Mouse (Mus musculus) spleen, postnatal 14 days (tissue): Measurements from ENCODE around the gene Serpinb12.
"Not testable (repeated sequence)": the region's sequence is repeated elsewhere in the genome, so short reads cannot be mapped to it uniquely, and the experiment has no call there.

Experiments used
- DNase-seq, 2 experiments: peaks; one replicate each; pipeline ENCODE4 v3.0.0; 2021 to 2022; ENCODE audit warnings: low spot score in 2 of 2

Gene Serpinb12

GRCm38 (mm10) chr1:106934265-106934664 lies at the start of gene Serpinb12:
Gene Serpinb12 (plus strand): TSS chr1:106934449.
- no peak for DNase-seq

- not testable (repeated sequence) for DNase-seq
These were observed 39.1 kb upstream of the Serpinb12 start for GRCm38 (mm10) chr1:106895142-106895541.

DNA sequence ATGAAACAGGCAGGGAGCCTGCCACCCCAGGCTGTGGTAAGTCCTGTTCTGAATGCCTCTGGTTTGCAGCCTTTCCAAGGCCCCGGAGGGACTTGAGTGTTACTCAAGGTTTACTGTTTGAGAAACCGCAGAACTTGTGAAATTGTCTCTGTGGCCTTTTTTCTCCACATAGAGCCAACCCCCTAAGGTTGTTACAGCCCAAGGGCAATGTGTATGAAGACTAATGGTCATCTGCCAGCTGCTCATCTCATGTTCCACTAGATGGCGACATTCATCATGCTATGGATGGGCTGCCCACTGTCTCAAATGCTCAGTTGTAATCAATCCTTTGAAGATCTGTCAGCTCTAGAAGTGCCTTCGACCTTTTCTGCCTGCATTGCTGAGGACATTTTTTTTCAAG lies 32.8 kb upstream of the Serpinb12 start:
- no peak for DNase-seq

DNA sequence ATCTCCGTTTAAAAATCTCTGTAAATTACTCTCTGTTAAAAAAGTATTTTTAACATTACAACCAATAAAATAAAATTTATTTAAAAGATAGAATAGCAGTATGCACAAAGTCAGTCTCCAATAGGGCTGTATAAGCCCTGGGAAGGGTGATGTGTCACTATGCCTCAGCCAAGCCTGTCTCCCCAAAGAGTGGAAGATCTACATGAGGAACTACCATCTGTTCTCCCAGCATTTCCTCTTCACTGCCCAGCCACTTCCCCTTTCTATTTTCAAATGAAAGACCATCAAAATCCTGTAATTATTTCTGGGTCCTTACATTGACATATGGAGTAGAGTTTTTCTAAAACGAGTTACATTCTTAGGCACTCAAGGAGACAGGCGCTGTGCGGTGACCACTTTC lies 2.3 kb upstream of the Serpinb12 start:
- no peak for DNase-seq

- no peak for DNase-seq
These were observed 591 bp upstream of the Serpinb12 start for GRCm38 (mm10) chr1:106933658-106934057.

DNA sequence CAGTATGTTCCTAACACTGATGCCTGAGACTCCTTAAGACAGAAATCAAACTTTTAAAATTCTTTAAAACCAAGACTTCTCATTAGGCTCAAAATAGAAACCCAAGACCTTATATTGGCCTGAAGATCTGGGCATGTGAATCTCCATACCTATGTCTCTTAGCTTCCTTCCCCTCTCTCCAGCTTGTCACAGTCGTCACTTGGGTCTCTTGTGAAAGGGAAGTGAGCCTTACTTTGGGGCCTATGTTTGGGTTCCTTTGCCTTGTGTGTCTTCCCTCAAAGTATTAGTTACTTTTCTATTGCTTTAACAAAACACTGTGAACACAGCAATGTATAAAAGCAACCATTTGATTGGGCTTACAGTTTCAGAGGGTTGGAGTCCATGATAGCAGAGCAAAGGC lies 13.0 kb downstream of the Serpinb12 start:
- no peak for DNase-seq

GRCm38 (mm10) chr1:106959981-106960380 lies 25.7 kb downstream of the Serpinb12 start:
- DNase-seq: no peak

GRCm38 (mm10) chr1:106961023-106961422 lies 26.8 kb downstream of the Serpinb12 start:
- DNase-seq: no peak

- DNase-seq: no peak
These were observed 46.4 kb downstream of the Serpinb12 start, which contains the start of gene Serpinb13 for GRCm38 (mm10) chr1:106980684-106981083. Gene Serpinb13 (plus strand): TSS chr1:106980984.

DNA sequence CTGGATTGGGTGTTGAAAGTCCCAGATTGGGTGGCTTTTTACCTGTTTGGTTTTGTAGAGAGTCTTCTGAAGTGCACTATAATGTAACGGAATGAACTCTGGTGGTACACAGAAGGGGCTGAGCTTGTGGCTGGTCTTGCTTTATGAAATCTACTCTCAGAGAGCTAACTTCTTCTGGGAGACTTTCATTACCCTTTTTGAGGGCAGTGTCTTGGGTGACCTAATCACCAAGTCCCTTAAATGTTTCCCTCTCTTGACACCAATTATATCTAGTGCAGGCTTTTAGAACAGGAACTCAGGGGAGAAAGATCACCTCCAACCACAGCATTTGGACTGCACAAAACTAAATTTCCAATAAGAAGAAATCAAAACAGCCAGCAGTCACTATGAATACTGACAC lies 48.8 kb downstream of the Serpinb12 start:
- DNase-seq: no peak

- DNase-seq: no peak
These were observed 49.6 kb downstream of the Serpinb12 start for GRCm38 (mm10) chr1:106983865-106984264.

DNA sequence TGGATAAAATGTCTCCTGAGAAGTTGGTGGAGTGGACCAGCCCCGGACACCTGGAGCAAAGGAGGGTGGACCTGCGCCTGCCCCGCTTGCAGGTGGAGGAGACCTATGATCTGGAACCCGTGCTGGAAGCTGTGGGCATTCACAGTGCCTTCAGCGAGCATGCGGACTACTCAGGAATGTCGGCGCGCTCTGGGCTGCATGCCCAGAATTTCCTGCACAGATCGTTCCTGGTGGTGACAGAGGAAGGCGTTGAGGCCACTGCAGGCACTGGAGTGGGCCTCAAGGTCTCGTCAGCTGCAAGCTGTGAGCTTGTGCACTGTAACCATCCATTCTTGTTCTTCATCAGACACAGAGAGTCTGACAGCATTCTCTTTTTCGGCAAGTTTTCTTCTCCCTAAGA lies 66.2 kb downstream of the Serpinb12 start:
- DNase-seq: no peak

DNA sequence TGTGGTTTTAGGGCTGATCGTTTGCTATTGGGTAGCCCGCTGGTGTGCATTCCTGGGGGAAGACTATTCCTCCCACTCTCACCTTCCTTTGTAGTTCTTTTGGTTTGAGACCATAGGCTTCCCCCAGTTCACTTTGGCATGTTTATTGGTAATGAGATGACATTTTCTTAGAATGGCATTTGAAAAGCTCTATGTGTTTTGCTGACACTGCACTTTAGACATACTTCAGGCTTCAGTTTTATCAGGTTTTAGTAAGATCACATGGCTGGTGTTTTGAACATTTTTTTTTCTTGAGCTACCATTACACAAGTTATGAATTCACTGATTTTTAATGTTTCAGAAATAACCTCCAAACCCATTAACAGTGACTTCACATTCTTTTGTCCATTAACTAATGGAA lies 67.5 kb downstream of the Serpinb12 start:
- DNase-seq: no peak

DNA sequence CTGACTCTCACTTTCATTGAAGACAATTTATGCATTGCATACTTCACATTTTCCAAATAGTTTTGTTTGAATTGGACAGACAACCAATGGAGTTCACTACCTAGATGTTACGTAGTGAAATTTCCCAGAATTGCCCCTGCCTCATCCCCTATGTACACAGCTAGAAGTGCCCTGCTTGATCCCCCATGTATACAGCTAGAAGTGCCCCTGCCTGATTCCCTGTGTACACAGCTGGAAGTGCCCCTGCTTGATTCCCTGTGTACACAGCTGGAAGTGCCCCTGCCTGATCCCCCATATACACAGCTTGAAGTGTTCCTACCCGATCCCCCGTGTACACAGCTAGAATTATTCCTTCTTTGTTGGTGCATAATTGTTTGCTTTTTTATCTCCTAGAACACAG lies 72.1 kb downstream of the Serpinb12 start:
- no peak for DNase-seq
